Mouse (Mus musculus) thymus, adult 2 months (tissue): ENCODE data around the gene Col11a2. TPM values are rescaled to one million over a fixed set of nuclear protein-coding genes. Genes with fewer than 3 reads are reported as not detected.
"Not testable (repeated sequence)": the region's sequence is repeated elsewhere in the genome, so short reads cannot be mapped to it uniquely, and the experiment has no call there.

Source experiments
- DNase-seq: peaks from one replicate; pipeline ENCODE4 v3.0.0; 2021
- H3K27ac ChIP-seq: fragments of 200-500 bp; 2 replicates; pipeline ENCODE4 v1.5.1; 2012; ENCODE audit warnings: low read length, control low read depth; ENCODE audit not compliant: control insufficient read depth, insufficient read depth
- H3K27me3 ChIP-seq: fragments of 200-500 bp; 2 replicates; pipeline ENCODE4 v1.6.1; 2012; ENCODE audit warnings: mild to moderate bottlenecking, low read length, moderate library complexity, mixed read lengths; ENCODE audit not compliant: control insufficient read depth, insufficient read depth
- H3K36me3 ChIP-seq: fragments of 200-500 bp; 2 replicates; pipeline ENCODE4 v1.6.1; 2012; ENCODE audit warnings: mild to moderate bottlenecking, low read length, moderate library complexity; ENCODE audit not compliant: control insufficient read depth, insufficient read depth
- H3K4me1 ChIP-seq: fragments of 200-500 bp; replicated peaks from 2 replicates; pipeline ENCODE4 v1.6.1; 2012; ENCODE audit warnings: low read length; ENCODE audit not compliant: control insufficient read depth, insufficient read depth
- H3K4me3 ChIP-seq: fragments of 200-500 bp; 2 replicates; pipeline ENCODE4 v1.5.1; 2012; ENCODE audit warnings: mild to moderate bottlenecking, low read length, control low read depth, moderate library complexity; ENCODE audit not compliant: control insufficient read depth, insufficient read depth
- CTCF ChIP-seq: fragments of 200-500 bp; IDR thresholded peaks from 2 replicates; pipeline ENCODE4 v1.5.1; 2012; ENCODE audit warnings: mild to moderate bottlenecking, control low read depth, low read length, moderate library complexity, borderline replicate concordance; ENCODE audit not compliant: control insufficient read depth, poor library complexity, insufficient read depth; ENCODE audit errors: extremely low read depth
- POLR2A ChIP-seq: fragments of 200-500 bp; IDR thresholded peaks from 2 replicates; pipeline ENCODE4 v1.6.1; 2012; ENCODE audit warnings: mild to moderate bottlenecking, low read length, control low read depth, moderate library complexity; ENCODE audit not compliant: control insufficient read depth, poor library complexity, insufficient read depth; ENCODE audit errors: extremely low read depth
- WGBS: fragments of 180-500 bp; shearing (Covaris S2); methylation state at CpG from one replicate; pipeline ENCODE4 v1.1.7; 2018; 5-methylcytosine and 5-hydroxymethylcytosine counted together
- polyA plus RNA-seq: library from polyadenylated mRNA; depleted of rRNA; stranded (reverse); fragments of >200 nt; gene quantifications from 2 replicates; pipeline ENCODE4 v1.2.3, GENCODE M21; 2012; rRNA removed

Gene Col11a2
- 8.5 and 11.8 TPM in 2 replicates for polyA plus RNA-seq

DNA sequence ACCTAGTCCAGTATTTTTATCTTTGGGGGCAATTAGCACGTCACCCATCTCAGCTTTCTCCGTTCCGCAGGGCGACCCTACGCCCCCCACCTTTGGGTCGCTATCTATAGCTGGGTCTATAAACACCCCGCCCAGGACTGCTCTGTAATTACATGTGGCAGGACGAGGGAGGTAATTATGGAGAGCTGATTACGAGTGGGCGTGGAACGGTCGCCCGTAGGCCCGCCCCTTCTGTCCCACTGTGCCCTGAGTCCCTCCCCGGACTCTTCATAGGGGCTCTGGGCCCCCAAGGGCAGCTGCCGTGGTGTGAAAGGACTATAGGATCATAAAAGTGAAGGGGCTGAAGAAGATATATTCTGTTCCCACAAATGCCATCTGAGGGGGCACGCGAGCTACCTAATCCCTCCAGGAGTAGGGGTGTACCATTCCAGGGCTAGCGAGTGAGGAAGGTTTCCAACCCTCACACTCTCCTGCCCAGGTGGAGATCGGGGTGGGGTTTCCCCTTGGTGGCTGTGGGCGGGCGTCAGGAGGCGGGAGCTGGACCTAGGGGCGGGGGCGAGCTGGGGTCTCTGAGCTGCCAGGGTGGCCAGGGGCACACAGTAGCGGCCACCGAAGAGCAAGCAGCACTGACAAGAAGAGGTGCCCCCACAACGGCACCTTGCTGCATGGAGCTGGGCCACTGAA lies at the start of gene Col11a2:
Col11a2 (plus strand) TSS at position 560 of the 684 bp plus-strand sequence.
- 30% methylated on average over 27 of the region's 28 CpGs for WGBS
- no peak for DNase-seq

DNA sequence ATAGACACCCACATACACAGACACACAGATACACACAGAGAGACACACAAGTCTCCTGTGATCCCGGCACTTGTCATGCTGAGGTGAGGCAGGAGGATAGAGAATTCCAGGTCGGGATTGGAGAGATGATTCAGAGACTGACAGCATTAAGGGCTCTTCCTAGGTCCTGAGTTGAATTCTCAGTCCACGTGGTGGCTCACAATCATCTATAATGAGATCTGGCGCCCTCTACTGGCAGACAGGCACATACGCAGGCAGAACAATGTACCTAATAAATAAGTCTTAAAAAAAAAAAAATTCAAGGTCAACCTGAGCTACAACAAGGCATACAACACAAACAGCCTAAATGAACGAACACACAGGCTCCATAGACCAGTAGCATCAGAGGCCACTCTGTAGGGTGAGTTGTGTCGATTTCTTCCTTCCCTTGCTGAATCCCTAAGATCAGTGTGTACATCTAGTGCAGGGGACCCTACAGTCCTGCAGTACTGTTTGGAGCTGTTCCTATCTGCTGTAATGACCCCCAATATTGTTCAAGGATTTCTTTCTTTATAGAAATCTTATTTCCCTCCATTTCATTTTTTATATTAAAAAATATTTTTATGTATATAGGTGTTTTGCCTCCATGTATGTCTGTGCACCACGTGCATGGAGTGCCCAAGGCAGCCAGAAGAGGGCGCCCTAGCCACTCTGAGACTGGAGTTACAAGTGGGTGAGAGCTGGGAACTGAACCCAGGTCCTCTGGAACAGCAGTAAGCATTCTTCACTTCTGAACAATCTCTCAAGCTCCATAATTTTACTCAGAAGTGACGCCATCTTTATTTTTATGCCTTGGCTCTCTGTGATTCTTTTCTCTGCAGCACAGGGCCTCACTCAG lies 47.2 kb upstream of the Col11a2 start:
- WGBS = 40% methylated on average over 10 of the region's 10 CpGs
- no peak for TF ChIP-seq CTCF
- no peak for TF ChIP-seq POLR2A
- DNase-seq = peak; percentile 44
- Histone ChIP-seq H3K4me1 (no peaks in the 10 kb centered on the region), H3K36me3 (no peaks in the 10 kb centered on the region), H3K27me3 (no peaks in the 10 kb centered on the region), H3K4me3 (no peak overlapping the region), H3K27ac (no peak overlapping the region)

More for the DNA sequence above, at the start of gene Col11a2:
- Histone ChIP-seq H3K36me3 (peaks cover 19% of the 10 kb centered on the region), H3K27me3 (no peaks in the 10 kb centered on the region), H3K4me1 (peaks cover 10% of the 10 kb centered on the region), H3K4me3 (no peak within 1 kb of the TSS), H3K27ac (no peak within 1 kb of the TSS)
- TF ChIP-seq CTCF (no peak), POLR2A (no peak)

GRCm38 (mm10) chr17:33994959-33995358 lies 44.3 kb upstream of the Col11a2 start:
- Histone ChIP-seq H3K36me3 (no peaks in the 10 kb centered on the region), H3K4me1 (no peaks in the 10 kb centered on the region), H3K27ac (no peak overlapping the region), H3K4me3 (no peak overlapping the region), H3K27me3 (no peaks in the 10 kb centered on the region)
- no peak for DNase-seq
- TF ChIP-seq POLR2A (no peak), CTCF (no peak)
- 97% methylated on average over 8 of the region's 8 CpGs for WGBS

DNA sequence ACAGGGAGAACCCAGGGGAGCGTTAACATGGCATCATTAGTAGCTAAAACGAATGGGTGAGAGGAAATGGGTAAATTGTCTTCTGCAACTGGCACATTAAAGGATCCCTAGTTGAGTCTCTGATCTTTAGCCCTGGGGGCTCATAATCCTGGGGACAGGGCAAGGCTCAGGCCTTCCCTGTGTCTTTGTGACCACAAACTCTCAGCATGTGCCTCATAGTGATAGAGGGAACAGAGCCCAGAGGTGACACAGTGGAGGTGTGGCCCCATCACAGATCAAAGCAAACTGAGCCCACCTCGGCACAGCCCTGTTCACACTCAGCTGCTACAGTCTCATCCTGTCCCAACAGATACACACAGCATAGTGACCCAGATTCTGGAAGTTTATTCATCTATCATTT lies 43.6 kb upstream of the Col11a2 start:
- Histone ChIP-seq H3K4me3 (no peak overlapping the region), H3K27me3 (no peaks in the 10 kb centered on the region), H3K4me1 (no peaks in the 10 kb centered on the region), H3K27ac (no peak overlapping the region), H3K36me3 (no peaks in the 10 kb centered on the region)
- WGBS = 75% methylated on average over 3 of the region's 3 CpGs
- TF ChIP-seq CTCF (no peak), POLR2A (no peak)
- DNase-seq = no peak

- H3K27ac ChIP-seq, DNase-seq, H3K36me3 ChIP-seq, H3K27me3 ChIP-seq, H3K4me3 ChIP-seq, H3K4me1 ChIP-seq: not testable (repeated sequence)
- 98% methylated on average over 2 of the region's 2 CpGs for WGBS
These were observed 42.2 kb upstream of the Col11a2 start for GRCm38 (mm10) chr17:33997025-33997424.

DNA sequence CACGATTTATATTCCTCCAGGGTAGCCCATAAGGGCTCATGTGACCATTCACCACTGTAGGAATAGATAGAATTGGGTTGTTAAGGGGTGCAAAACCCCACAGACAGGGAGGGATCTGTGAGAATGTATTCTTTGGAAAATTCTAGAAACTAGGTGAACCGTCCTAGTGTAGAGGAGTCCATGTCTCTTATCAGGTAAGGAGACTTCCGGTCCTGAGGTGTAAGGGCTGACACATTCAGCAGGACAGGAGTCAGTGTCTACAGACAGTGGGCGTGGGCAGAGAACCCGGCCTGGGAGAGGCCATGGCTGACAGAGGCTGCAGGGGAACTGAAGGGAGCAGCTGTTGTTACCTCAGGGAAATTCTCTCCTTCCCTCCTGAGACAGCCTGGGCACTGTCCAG lies 40.5 kb upstream of the Col11a2 start:
- not testable (repeated sequence) for H3K27me3 ChIP-seq, H3K36me3 ChIP-seq, H3K27ac ChIP-seq, H3K4me1 ChIP-seq, DNase-seq
- WGBS = 32% methylated on average over 5 of the region's 5 CpGs
- H3K4me3 ChIP-seq = peak overlapping the region; percentile 82
